Mouse (Mus musculus) liver, postnatal 0 days (tissue): ENCODE data around the gene Ifi47. TPM values are rescaled to one million over a fixed set of nuclear protein-coding genes. Genes with fewer than 3 reads are reported as not detected.
"Not testable (repeated sequence)": the region's sequence is repeated elsewhere in the genome, so short reads cannot be mapped to it uniquely, and the experiment has no call there.

Experiments used
- ATAC-seq: fragments of 200-750 bp; cut with Nextera tagmentation; 2 replicates; pipeline ENCODE4 v1.8.0; 2017; ENCODE audit warnings: mild to moderate bottlenecking, moderate library complexity
- DNase-seq: peaks from one replicate; pipeline ENCODE4 v3.0.0-alpha.2; 2016
- H3K27ac ChIP-seq: fragments of 300-500 bp; sonication (generic); 2 replicates; pipeline ENCODE4 v1.5.1; 2014; ENCODE audit warnings: antibody characterized with exemption, moderate library complexity, mild to moderate bottlenecking, low read depth
- H3K27me3 ChIP-seq: fragments of 300-500 bp; sonication (generic); 2 replicates; pipeline ENCODE4 v1.6.1; 2014; ENCODE audit warnings: low read length, control low read depth, mixed read lengths; ENCODE audit not compliant: insufficient read depth
- H3K36me3 ChIP-seq: fragments of 300-500 bp; sonication (generic); replicated peaks from 2 replicates; pipeline ENCODE4 v1.6.1; 2014; ENCODE audit warnings: mild to moderate bottlenecking, control low read depth, low read length, moderate library complexity, mixed read lengths; ENCODE audit not compliant: insufficient read depth
- H3K4me1 ChIP-seq: fragments of 300-500 bp; sonication (generic); 2 replicates; pipeline ENCODE4 v1.6.1; 2014; ENCODE audit warnings: antibody characterized with exemption, mild to moderate bottlenecking, control low read depth; ENCODE audit not compliant: insufficient read depth
- H3K4me2 ChIP-seq: fragments of 300-500 bp; sonication (generic); 2 replicates; pipeline ENCODE4 v1.6.1; 2014; ENCODE audit warnings: low read depth, mild to moderate bottlenecking, low read length, moderate library complexity, mixed read lengths
- H3K4me3 ChIP-seq: fragments of 300-500 bp; sonication (generic); 2 replicates; pipeline ENCODE4 v1.5.1; 2014; ENCODE audit warnings: low read depth, low read length
- H3K9ac ChIP-seq: fragments of 300-500 bp; sonication (generic); replicated peaks from 2 replicates; pipeline ENCODE4 v1.6.1; 2014; ENCODE audit warnings: mild to moderate bottlenecking, moderate library complexity
- H3K9me3 ChIP-seq: fragments of 300-500 bp; sonication (generic); 2 replicates; pipeline ENCODE4 v1.6.1; 2016; ENCODE audit warnings: mild to moderate bottlenecking, control low read depth, low read length, mixed read lengths
- CTCF ChIP-seq: sonication (generic); IDR thresholded peaks from 2 replicates; pipeline ENCODE4 v1.5.1; 2016; ENCODE audit warnings: antibody characterized with exemption, low read depth
- EP300 ChIP-seq: IDR thresholded peaks from 2 replicates; pipeline ENCODE4 v1.6.1; 2016; ENCODE audit warnings: antibody characterized with exemption, low read depth, mild to moderate bottlenecking
- WGBS: fragments of 180-500 bp; shearing (Covaris S2); extraction: QIAGEN DNeasy Blood & Tissue Kit; methylation state at CpG from one replicate; pipeline ENCODE4 v1.1.7; 2014; ENCODE audit not compliant: insufficient replicate concordance; 5-methylcytosine and 5-hydroxymethylcytosine counted together
- polyA plus RNA-seq: library from polyadenylated mRNA; unstranded; fragments of >200 nt; fragmentation: Nextera tagmentation; extraction: Ambion mirVana; gene quantifications from 2 replicates; pipeline ENCODE4 v1.2.1, GENCODE M21; 2015

The Ifi47 gene
- polyA plus RNA-seq = 29.7 and 29.8 TPM in 2 replicates

DNA sequence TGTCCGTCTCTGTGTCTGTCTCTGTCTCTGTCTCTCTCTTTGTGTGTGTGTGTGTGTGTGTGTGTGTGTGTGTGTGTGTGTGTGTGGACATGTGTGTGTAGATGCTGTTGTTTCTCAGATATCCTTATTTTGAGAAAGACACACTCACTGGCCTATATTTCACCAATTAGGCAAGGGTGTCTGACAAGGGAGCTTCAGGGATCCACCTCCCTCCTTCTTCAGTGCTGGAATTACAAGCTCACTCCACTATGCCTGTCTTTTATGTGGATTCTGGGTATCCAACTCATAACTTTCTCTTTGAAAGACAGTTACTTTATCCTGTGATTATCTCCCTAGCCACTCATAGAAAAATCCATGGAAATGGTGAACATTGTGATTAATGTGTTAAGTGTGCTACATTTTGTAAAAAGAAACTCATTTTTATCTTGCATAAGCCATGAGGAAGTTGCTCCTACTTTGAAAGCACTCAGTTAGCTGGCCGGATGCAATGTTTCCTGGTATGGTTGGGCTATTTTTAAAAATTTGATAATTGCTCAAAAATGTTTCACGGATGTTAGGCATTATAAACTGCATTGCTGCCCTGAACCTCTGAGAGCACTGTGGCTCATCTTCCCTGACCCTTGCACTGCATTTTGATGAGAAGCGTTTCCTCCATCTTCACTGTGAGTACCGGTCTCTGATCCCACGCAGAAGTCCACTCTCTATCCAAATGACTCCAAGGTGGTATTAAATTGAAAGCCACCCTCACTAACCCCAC lies at the start of gene Ifi47:
Gene Ifi47, plus strand, starts transcription at position 587 of the 757 bp plus-strand sequence.
- DNase-seq = not testable (repeated sequence)

DNA sequence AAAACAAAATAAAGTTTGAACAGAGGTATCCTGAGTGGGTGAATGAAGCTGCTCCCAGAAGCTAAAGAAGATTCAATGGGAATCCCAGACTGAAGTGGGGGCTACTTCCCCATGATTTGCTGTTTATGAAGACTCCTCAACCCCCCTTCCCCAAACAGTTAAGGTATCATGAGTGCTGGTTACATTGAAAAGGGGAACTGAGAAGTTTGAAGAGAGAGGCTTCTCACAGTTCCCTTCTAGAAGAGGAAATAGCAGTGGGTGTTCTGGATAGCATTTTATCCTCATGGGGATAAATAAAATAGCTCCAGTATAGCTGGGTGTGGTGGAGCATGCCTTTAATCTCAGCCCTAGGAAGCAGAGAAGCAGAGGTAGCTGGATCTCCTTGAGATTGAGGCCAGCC lies 26.3 kb upstream of the Ifi47 start:
- H3K9ac ChIP-seq, H3K9me3 ChIP-seq, H3K27me3 ChIP-seq, H3K36me3 ChIP-seq, H3K4me1 ChIP-seq, DNase-seq, H3K4me2 ChIP-seq, H3K4me3 ChIP-seq, H3K27ac ChIP-seq: not testable (repeated sequence)
- peak; percentile 32 for ATAC-seq

More for the DNA sequence above, at the start of gene Ifi47:
- WGBS = 30% methylated on average over 6 of the region's 6 CpGs
- not testable (repeated sequence) for H3K4me3 ChIP-seq, H3K36me3 ChIP-seq, H3K27me3 ChIP-seq, H3K9me3 ChIP-seq, H3K9ac ChIP-seq
- ATAC-seq = peak; percentile 67
- peaks cover 25% of the 10 kb centered on the region for H3K4me1 ChIP-seq
- H3K4me2 ChIP-seq = peak within 1 kb of the TSS; percentile 32; the same call in 1 of the 2 replicates
- TF ChIP-seq CTCF = peak; percentile 28
- TF ChIP-seq EP300 = 0 out of 2 replicates have a peak, but pooled peaks have one; percentile 58
- peak within 1 kb of the TSS; percentile 70 for H3K27ac ChIP-seq

DNA sequence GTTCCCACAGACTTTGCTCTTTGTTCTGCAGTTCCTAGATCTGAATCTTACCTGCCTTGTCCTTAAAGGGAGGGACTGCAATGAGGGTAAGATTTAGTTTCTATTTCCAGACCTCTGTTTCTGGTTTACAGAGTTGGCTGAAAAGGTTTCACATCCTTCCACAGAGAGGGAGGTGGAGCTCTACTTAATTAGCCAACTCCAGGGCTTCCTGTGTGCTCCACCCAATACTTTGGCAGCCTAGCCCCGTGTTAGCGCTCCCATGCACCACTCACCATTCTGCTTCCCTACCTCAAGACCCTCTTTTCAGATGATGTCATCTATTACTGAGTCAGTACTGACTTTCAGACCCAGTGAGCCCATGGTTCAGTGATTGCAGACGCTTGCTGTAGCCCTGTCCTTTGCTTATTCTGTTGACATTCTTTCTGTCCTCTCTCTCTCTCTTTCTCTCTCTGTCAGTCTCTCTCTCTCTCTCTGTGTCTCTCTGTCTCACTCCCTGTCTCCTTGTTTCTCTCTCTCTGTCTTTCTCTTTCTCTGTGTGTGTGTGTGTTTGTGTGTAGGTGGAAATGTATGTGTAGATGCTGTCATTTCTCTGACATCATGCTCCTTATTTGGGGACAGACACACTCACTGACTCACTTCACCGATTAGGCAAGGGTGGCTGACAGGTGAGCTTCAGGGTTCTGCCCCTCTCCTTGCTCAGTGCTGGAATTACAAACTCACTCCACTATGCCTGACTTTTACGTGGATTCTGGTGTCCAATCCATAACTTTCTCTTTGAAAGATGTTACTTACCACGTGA lies 25.1 kb upstream of the Ifi47 start, which contains the start of gene 9930111J21Rik2:
Gene 9930111J21Rik2, minus strand, starts transcription at position 150 of the 799 bp plus-strand sequence.
- H3K4me3 ChIP-seq, H3K4me2 ChIP-seq, H3K36me3 ChIP-seq, H3K27me3 ChIP-seq, H3K9ac ChIP-seq, H3K9me3 ChIP-seq, H3K4me1 ChIP-seq, DNase-seq, H3K27ac ChIP-seq: not testable (repeated sequence)
- ATAC-seq = peak; percentile 72
- 45% methylated on average over 1 of the region's 6 CpGs for WGBS

DNA sequence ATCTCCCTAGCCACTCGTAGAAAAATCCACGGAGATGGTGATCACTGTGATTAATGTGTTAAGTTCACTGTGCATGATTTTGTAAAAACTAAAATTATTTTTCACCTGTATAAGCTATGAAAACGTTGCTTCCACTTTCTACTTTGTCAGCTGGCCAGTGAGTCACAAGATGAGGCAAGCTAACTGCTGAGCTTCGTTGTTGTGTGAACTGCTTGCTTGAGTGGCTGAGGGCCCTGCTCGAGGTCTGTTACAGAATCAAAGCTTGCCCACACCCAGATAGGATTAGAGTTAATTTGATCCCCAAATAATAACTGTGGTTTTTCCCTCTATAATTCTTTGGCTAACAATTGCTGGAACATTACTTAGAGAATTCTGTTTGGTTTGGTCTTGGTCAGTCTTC lies 24.5 kb upstream of the Ifi47 start:
- not testable (repeated sequence) for H3K9ac ChIP-seq, ATAC-seq, H3K27me3 ChIP-seq, H3K36me3 ChIP-seq, H3K9me3 ChIP-seq, H3K4me3 ChIP-seq, DNase-seq, H3K27ac ChIP-seq, H3K4me2 ChIP-seq, H3K4me1 ChIP-seq
- WGBS = no CpG with 5 or more reads among the region's 5 CpGs

DNA sequence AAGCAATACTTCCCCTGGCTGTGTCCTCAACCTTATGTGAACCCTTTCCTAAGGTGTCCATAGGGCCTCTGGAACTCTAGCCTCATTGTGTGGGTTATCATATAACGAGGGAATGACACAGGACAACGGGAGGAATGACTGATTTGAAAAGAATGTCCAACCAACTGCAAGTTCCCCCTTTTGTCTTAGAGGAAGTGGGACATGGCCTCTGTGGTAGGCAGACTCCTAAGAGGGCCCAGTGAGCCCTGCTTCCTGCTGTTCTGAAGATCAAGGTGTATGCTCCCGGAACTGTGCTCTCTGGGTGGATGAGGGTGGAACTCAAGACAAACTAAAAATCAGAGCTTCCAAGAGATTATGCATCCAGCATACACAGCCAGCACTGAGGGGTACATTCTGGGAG lies 16.3 kb upstream of the Ifi47 start:
- WGBS = 17% methylated on average over 2 of the region's 3 CpGs
- not testable (repeated sequence) for H3K27ac ChIP-seq, H3K36me3 ChIP-seq, H3K9me3 ChIP-seq, H3K4me3 ChIP-seq, H3K27me3 ChIP-seq, DNase-seq, H3K9ac ChIP-seq, H3K4me1 ChIP-seq, H3K4me2 ChIP-seq, ATAC-seq

DNA sequence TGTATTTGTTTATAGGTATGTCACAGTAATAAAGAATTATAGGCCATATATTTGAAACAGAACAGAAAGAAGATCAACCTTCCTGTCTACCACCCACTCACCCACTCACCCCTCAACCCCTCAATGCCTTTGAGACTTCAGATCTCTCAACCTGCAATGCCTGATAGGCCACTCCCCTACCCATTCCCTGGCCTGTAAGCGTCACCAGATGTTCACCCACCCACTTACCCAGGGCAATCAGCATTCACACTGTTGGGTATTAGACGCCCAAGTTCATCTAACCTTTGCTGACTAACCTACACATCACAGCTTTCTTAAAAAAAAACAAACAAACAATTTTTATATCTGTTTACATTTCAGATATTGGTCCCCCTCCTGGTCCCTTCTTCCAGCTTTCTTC lies 14.5 kb upstream of the Ifi47 start:
- H3K9ac ChIP-seq, H3K27ac ChIP-seq, H3K36me3 ChIP-seq, H3K9me3 ChIP-seq, H3K4me1 ChIP-seq, H3K4me3 ChIP-seq, DNase-seq, H3K27me3 ChIP-seq: not testable (repeated sequence)
- H3K4me2 ChIP-seq = peak overlapping the region; percentile 29; the same call in 1 of the 2 replicates
- ATAC-seq = peak; percentile 42; the same call in 1 of the 2 replicates
- WGBS = 63% methylated on average over 1 of the region's 2 CpGs

DNA sequence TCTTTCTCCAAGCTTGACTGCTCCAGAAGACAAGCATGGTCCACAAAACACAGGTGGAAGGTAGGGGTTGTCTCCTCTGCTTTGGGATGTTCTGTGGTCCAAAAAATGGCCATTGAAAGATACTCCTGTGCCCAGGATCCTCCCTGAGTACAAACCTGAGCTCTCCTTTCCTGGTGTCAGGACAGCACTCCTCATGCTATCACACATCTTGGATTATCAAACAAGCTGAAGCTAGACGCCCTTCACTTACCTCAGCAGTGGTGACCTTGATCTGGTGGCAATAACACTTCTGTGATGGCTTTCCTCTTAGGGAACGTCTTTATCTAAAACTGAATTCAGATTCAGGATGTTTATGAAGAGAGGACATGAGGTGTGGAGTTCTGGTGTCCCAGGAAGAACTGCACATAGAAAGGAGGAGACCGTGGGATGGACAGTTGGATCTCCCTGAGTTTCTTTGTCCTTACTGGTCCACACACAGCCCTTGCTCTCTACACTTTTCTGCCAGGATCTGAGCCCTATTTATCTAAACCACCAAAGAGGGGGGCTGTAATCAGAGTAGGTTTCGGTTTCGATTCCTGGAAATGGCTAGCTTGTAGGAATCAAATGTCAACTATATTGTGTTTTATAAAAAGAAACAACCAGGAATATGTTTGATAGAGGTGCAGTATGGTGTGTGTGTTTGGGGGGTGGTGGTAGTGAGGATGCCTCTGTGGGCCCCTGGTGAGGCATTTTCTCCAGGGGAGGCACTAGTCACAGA lies 12.5 kb upstream of the Ifi47 start, which contains the start of gene Tgtp2:
Gene Tgtp2, minus strand, starts transcription at position 494 of the 757 bp plus-strand sequence.
- not testable (repeated sequence) for H3K27me3 ChIP-seq, H3K9me3 ChIP-seq, H3K4me3 ChIP-seq, H3K36me3 ChIP-seq, DNase-seq, H3K4me1 ChIP-seq
- 47% methylated on average over 5 of the region's 5 CpGs for WGBS
- H3K27ac ChIP-seq = peak within 1 kb of the TSS; percentile 60; the same call in 1 of the 2 replicates
- 0 out of 2 replicates have a peak within 1 kb of the TSS, but pooled peaks have one; percentile 11 for H3K9ac ChIP-seq
- H3K4me2 ChIP-seq = peak within 1 kb of the TSS; percentile 45
- peak; percentile 21; the same call in 1 of the 2 replicates for ATAC-seq
